Mouse (Mus musculus) neural tube, embryonic 13.5 days (tissue): ENCODE measurements at regions not wholly inside any gene's neighbourhood (a gene's known extent, or its start where the extent isn't known, plus 50 kb on each side); places are given as distances from the start of the nearest gene placed in this dataset. TPM values are rescaled to one million over a fixed set of nuclear protein-coding genes. Genes with fewer than 3 reads are reported as not detected.

ENCODE experiments used
- ATAC-seq: fragments of 200-750 bp; cut with Nextera tagmentation; 2 replicates; pipeline ENCODE4 v1.8.0; 2017; ENCODE audit warnings: low read depth, mild to moderate bottlenecking, moderate TSS enrichment, moderate library complexity
- H3K27ac ChIP-seq: fragments of 300-500 bp; sonication (generic); replicated peaks from 2 replicates; pipeline ENCODE4 v1.5.1; 2015; ENCODE audit warnings: moderate library complexity, mild to moderate bottlenecking, inconsistent platforms
- H3K27me3 ChIP-seq: fragments of 300-500 bp; sonication (generic); 2 replicates; pipeline ENCODE4 v1.6.1; 2015; ENCODE audit warnings: mild to moderate bottlenecking, inconsistent platforms
- H3K36me3 ChIP-seq: fragments of 300-500 bp; sonication (generic); 2 replicates; pipeline ENCODE4 v1.6.1; 2015; ENCODE audit warnings: mild to moderate bottlenecking, inconsistent platforms
- H3K4me1 ChIP-seq: fragments of 300-500 bp; sonication (generic); replicated peaks from 2 replicates; pipeline ENCODE4 v1.6.1; 2015; ENCODE audit warnings: inconsistent platforms
- H3K4me2 ChIP-seq: fragments of 300-500 bp; sonication (generic); 2 replicates; pipeline ENCODE4 v1.6.1; 2015; ENCODE audit warnings: inconsistent platforms, mild to moderate bottlenecking, moderate library complexity
- H3K4me3 ChIP-seq: fragments of 300-500 bp; sonication (generic); 2 replicates; pipeline ENCODE4 v1.5.1; 2015; ENCODE audit warnings: mild to moderate bottlenecking, inconsistent platforms
- H3K9ac ChIP-seq: fragments of 300-500 bp; sonication (generic); 2 replicates; pipeline ENCODE4 v1.6.1; 2015; ENCODE audit warnings: moderate library complexity, mild to moderate bottlenecking, inconsistent platforms
- H3K9me3 ChIP-seq: fragments of 300-500 bp; sonication (generic); 2 replicates; pipeline ENCODE4 v1.6.1; 2016; ENCODE audit warnings: inconsistent platforms
- WGBS: fragments of 180-500 bp; shearing (Covaris S2); methylation state at CpG from one replicate; pipeline ENCODE4 v1.1.7; 2015; 5-methylcytosine and 5-hydroxymethylcytosine counted together
- microRNA-seq: library from miRNA; unstranded; fragments of <30 nt; microRNA quantifications from one replicate; pipeline ENCODE4, GENCODE M21; 2016

DNA sequence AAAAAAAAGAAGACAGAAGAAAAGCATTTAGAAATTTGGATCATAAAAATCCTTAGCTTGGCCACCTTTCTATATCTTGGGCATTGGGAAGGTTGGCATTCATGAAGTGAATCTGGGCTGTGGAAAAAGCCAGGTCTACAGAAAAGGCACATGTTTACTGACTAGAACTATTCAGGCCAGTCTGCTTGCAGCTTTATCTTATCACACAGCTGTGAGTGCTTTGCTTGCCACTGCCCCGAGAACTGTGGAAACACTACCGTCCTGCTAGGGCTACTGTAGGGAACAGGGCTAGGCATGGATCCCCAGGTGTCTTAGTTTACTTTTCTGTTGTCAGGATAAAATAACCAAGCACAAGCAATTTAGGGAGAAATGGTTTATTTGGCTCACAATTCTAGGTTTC is 63.4 kb upstream of the Med14 start:
- Histone ChIP-seq H3K4me1 (no peaks in the 10 kb centered on the region), H3K4me3 (no peak overlapping the region), H3K27me3 (no peaks in the 10 kb centered on the region), H3K9ac (no peak overlapping the region), H3K27ac (no peak overlapping the region), H3K36me3 (no peaks in the 10 kb centered on the region), H3K9me3 (no peaks in the 10 kb centered on the region), H3K4me2 (no peak overlapping the region)
- no peak for ATAC-seq
- 86% methylated on average over 2 of the region's 2 CpGs for WGBS

DNA sequence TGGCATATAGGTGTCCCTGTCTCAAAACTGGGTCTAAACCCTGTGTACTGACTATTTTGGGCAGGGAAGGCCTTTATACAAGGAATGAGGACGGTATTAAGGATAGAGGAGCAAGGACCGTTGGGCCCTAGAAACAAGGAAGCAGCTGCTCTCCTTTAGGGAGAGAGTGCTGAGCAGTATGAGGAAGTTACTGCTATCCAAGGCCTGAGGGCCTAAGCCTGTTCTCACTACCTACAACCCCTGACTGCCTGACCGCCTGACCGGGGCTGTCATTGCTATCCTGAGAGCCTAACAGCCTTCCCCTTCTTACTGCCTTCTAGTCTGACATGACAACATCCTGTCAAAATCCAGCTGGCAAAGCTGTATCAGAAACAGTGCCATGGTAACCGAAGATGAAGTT is 62.6 kb upstream of the Med14 start:
- H3K27ac ChIP-seq = no peak overlapping the region
- no peak overlapping the region for H3K4me2 ChIP-seq
- no peak overlapping the region for H3K9ac ChIP-seq
- ATAC-seq = no peak
- no peaks in the 10 kb centered on the region for H3K36me3 ChIP-seq
- 95% methylated on average over 5 of the region's 5 CpGs for WGBS
- no peaks in the 10 kb centered on the region for H3K27me3 ChIP-seq
- no peaks in the 10 kb centered on the region for H3K4me1 ChIP-seq
- no peak overlapping the region for H3K4me3 ChIP-seq
- H3K9me3 ChIP-seq = no peaks in the 10 kb centered on the region

DNA sequence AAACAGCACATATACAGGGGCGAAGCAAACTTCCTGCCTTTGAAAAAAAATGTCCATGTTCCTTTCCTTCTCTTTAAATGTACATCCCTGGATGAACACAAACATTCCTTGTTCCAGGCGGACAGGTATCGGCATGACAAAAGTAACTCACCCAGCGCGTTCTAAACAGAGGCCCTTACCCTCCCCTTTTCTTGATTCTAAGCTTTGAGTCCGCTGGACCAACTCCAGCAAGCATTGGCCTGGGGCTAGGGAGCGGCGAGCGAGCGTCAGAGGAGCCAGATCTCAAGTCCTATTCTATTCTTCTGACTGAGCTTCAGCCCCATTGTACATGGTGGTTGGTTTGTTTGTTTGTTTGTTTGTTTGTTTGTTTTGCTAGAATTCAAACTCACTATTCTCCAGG is 60.9 kb upstream of the Med14 start:
- Histone ChIP-seq H3K4me2 (no peak overlapping the region), H3K36me3 (no peaks in the 10 kb centered on the region), H3K4me1 (no peaks in the 10 kb centered on the region), H3K4me3 (no peak overlapping the region), H3K9ac (no peak overlapping the region), H3K9me3 (no peaks in the 10 kb centered on the region), H3K27ac (0 out of 2 replicates have a peak overlapping the region, but pooled peaks have one; percentile 9), H3K27me3 (no peaks in the 10 kb centered on the region)
- 68% methylated on average over 10 of the region's 10 CpGs for WGBS
- no peak for ATAC-seq

DNA sequence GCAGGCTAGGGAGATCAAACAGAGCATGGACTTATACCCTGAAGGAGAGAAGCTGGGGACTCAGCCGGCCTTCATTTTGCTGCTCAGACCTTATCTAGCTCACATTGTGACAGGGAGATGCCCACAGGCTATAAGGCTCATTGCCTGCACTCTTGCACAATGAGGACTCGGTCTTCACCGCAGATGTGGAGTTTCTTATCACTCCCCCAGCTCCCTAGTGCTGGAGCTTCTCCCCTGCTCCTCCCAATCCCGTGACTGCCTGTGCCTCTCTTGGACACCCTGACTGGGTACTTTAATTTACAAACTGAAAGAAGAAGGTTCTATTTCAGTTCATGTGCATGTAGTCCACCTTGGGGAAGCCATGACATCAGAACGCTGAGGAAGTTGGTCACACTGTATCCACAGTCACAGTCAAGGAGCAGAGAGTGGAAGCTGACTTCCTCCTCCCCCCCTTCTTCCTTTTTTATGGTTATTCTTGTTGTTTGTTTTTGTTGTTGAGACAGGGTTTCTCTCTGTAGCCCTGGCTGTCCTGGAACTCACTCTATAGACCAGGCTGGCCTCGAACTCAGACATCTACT is 51.3 kb upstream of the Med14 start:
- H3K9me3 ChIP-seq = no peaks in the 10 kb centered on the region
- H3K9ac ChIP-seq = no peak overlapping the region
- WGBS = 88% methylated on average over 6 of the region's 6 CpGs
- no peak overlapping the region for H3K4me2 ChIP-seq
- no peaks in the 10 kb centered on the region for H3K36me3 ChIP-seq
- no peak overlapping the region for H3K4me3 ChIP-seq
- H3K27ac ChIP-seq = no peak overlapping the region
- ATAC-seq = no peak
- no peaks in the 10 kb centered on the region for H3K27me3 ChIP-seq
- no peaks in the 10 kb centered on the region for H3K4me1 ChIP-seq

Small RNA genes lying in the stretch of these regions (microRNA-seq; reads per million reads assigned to microRNA genes)
- gene Gm25063 = not detected
